Mouse (Mus musculus) fibroblast of lung, adult 2 months (primary cell): ENCODE measurements around the gene Pramef20.
"Not testable (repeated sequence)": the region's sequence is repeated elsewhere in the genome, so short reads cannot be mapped to it uniquely, and the experiment has no call there.

Experiments used
- DNase-seq: peaks from one replicate; pipeline ENCODE4 v3.0.0-alpha.2; 2011; ENCODE audit warnings: low read depth

Gene Pramef20

GRCm38 (mm10) chr4:144377911-144378310 lies at the start of gene Pramef20:
Pramef20 (minus strand) TSS chr4:144377933.
- no peak for DNase-seq

DNA sequence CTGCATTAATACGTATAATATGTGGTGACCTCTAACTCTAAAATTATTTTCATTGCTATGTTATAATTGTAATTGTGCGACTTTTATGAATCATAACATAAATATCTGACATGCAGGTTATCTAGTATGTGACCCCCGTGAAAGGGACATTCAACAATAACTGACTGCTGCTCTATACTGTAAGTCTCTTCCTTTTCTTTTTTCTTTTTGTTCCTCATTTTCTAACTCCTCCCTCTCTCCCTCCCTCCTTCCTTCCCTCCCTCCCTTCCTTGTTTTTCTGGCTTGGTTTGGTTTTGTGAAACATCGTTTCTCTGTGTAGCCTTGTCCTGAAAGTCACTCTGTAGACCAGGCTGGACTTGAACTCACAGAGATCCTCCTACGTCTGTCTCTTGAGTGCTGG lies 46.9 kb upstream of the Pramef20 start:
- no peak for DNase-seq

GRCm38 (mm10) chr4:144420644-144421043 lies 42.9 kb upstream of the Pramef20 start:
- DNase-seq: no peak

- DNase-seq: no peak
Measured at GRCm38 (mm10) chr4:144408290-144408689, 30.6 kb upstream of the Pramef20 start, which contains the start of gene Pramef12. Pramef12 (minus strand) TSS chr4:144408464.

- DNase-seq: no peak
Measured at GRCm38 (mm10) chr4:144406261-144406660, 28.5 kb upstream of the Pramef20 start.

DNA sequence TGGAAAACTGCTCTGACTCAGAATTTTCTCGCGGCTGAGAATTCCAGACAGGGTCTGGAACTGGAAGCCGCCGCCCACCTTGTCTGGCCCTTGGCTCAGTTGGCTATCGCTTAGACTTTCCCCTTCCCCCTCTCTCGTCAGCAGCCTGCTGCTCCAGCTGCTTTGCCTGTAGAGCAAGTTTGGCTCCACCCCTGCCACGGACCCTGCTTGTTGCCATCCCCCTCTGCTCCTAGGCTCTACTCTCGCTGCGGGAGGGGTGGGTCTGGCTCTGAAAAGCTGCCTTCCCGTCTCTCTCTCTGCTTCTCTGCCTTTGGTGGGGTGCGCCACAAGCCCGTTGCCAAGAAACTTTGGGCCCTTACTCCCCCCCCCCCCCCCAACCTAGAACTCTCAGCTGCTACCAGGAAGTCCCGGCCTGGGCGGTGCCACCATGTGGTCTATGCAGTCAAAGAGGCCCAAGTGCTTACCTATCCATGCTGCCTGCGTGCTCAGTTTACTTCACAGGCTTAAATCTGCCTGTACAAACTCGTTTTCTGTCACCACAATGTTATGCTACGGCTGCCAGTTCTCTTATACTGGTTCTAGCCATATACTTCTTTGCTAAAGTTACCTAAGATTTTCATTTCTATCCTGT lies 26.8 kb upstream of the Pramef20 start:
- no peak for DNase-seq

GRCm38 (mm10) chr4:144402712-144403111 lies 25.0 kb upstream of the Pramef20 start:
- DNase-seq: no peak

DNA sequence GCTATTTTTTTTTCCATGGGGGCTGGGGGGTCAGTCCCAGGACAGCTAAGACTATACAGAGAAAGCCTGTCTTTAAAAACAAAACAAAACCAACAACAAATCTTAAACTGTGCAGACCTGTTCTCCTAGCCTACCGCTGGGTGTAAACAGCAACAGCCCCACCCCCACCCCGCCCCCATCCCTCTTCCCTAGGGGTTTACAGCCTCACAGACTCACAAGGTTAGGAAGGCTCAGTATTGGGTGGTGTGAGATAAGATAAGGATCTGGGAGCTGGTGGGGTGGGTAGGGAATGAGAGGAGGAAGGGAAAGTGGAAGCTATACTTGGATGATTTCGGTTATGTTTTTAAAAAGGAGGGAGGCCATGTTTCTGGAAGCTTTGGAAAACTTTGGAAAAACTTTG lies 18.6 kb upstream of the Pramef20 start:
- DNase-seq: no peak

GRCm38 (mm10) chr4:144357642-144358041 lies 20.1 kb downstream of the Pramef20 start, which contains the start of gene Gm13119:
Gm13119 (plus strand) TSS chr4:144357942.
- not testable (repeated sequence) for DNase-seq

- not testable (repeated sequence) for DNase-seq
Measured at GRCm38 (mm10) chr4:144335856-144336255, 41.9 kb downstream of the Pramef20 start.

DNA sequence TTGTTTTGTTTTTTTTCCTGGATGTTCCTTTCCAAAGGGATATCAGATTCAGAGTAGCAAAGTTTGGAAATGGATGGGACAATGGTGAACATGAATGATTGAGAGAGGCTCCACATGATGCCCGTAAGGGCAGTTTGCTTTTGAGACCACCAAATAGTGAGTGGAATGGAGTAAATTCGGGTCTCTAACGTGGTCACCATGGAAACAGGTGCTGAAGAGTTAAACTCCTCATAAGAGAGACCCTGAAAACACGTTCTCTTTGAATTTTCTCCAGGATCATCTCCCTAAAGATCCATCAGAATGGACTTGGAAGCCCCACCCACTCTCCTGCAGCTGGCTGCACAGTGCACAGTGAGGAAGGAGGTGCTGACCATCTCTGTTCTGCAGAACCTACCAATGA lies 47.8 kb downstream of the Pramef20 start, which contains the start of gene Gm13128:
Gm13128 (plus strand) TSS at position 301 of the 400 bp plus-strand sequence.
- not testable (repeated sequence) for DNase-seq
